Mouse (Mus musculus): Measurements from ENCODE around the gene Gm28051.

Gm28051 gene

DNA sequence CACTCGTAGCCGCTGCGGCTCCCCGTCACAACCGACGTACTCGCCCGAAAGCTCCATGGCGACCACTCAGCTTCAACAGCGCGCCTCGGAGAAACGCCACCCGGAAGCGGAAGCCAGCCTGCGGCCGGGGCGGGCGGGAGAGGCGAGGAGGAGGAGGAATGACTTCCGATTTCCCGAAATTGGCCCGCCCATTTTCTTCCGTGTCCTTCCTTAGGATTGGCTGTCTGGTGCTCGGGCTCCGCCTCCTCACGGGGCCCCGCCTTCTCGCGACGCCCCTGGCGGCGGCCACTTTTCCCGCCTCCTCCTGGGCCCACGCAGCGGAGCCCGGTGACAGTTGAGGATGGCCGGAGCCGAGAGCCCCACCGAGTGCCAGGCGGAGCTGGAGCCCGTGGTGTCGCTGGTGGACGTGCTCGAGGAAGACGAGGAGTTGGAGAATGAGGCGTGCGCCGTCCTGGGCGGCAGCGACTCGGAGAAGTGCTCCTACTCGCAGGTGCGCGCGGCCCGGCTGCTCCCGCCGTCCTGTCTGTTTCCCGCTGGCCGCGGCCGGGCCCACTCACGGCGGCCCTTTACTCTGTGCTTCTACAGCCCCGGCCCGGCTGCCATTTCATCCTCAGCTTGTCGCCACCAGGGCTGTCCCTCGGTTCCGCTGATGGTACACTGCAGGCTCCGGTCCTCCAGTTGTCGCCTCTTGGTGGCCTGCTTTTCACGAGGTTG is at the start of gene Gm28051, which contains the start of the genes Gon7 and Ubr7:
Gm28051 (minus strand) TSS at position 77 of the 714 bp plus-strand sequence.
Gon7 (minus strand) TSS at position 115 of the 714 bp plus-strand sequence.
Ubr7 (plus strand) TSS at position 279 of the 714 bp plus-strand sequence.
- peak; percentile 97 for DNase-seq

DNA sequence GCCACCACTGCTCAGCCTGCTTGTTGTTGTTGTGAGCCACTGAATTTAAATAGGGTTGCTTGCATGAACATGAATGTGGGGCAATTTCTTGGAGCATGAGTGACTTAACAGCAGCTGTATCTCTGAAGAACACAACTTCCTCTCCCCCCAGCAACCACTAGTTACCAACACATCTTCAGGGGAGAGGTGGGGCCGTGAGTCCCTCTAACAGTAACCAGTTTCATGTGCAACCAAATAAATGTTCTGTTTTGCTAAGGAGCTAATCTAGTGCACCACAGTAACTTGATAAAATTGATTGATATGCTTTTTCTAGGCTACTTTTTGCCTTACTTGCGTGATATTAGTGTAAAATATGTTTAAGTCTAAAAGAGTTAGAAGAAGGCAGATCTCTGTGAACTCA is 42.0 kb upstream of the Gm28051 start:
- DNase-seq = no peak

DNA sequence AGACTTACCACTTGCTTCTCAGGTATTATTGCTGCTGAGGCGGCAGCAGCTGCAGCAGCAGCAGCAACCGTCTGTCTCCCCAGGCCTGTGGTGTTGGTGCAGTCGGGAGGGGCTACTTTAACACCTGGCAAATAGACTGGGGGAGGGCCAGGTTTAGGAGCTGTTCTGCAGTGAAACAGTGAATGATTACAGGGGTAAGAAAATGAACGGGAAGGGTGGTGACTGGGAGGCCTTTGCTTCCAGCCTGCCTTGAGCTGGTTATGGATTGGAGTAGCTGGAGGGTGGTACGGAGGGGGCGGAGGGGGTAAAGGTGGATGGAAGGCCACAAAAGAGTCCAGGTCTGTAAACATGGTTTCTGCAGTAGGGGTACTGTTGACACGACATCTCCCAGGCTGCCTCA is 30.4 kb upstream of the Gm28051 start:
- no peak for DNase-seq

DNA sequence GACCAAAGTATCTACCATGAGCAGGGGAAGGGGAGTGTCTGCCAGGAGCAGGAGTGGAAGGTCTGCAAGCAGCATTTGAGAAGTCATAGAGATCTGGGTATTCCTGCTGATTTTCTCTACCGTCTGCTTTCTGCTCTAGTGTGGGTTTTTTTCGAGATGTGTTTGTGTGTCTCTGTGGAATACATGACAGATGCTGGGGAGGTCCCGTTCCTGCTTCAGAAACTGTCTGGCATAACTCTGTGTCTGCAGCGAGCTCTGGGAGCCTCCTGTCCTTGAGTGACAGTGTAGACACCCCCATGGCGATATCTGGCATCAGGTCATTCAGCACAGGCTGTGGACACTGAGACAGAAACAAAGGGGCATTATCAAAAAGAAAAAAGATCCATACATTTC is 28.0 kb upstream of the Gm28051 start:
- no peak for DNase-seq

DNA sequence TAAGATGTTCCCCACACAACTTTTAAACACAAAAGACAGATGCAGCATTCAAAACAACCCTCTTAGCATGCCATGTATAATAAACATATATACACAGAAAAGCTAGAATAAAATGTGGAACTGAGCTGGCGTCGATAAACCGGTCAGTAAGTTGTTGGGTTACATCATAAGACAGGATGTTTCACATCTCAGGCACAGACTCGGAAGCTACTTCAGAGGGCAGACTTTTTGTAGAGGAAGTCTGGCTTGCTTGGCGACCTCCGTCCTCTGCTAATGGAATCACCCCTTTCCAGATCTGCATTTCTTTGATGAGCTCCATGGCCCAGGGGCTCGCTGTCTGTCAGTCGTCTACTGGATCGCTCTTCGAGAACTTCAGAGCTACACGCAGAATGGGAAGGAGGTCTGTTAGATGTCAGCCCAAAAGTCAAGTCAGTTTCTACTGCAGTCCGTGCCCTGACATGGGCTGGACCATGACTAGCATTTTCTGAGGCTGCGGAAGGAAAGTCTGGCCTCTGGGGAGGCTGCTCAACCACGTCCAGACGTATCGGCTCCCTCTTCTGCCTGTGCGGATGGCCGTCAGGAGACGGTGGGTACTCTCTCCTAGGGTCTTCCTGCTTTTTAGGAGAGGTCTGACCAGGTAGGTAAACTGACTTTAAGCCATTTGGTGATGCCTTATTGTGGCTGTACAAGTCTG is 27.5 kb upstream of the Gm28051 start:
- no peak for DNase-seq

DNA sequence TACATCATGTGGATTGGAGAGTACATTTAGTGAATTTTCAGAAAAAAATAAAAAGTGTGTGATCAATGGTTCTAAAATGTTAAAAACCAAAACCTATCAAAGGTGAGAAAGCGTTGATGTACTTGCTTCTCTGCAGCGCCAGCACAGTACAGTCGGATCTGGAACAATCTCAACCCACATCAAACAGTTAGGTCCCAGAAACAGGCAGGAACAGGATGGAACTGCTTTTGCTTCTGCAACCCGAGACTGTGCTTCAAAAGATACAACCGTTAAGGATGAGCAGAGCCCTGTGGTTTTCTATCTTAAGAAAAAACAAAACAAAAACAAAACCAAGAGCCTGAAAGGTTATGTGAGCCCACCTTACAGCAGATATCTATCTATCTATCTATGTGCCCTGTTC is 25.3 kb upstream of the Gm28051 start:
- DNase-seq = no peak

DNA sequence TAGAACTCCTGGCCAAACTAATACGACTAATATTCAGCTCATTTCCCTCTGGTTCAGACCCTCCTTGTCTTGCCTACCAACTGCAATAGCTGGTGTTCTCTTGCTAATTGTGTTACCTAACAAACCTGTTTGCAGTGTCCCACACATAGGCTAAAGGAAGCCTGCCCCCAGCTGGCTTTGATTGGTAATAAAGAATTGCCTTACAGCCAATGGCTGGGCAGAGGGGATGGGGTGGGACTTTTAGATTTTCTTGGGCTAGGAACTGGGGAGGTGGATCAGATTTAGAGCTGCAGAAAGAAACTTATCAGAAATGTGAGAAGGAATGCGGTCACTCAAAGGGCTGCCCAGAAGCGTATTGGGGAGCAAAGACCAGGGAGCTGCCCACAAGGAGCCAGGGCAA is 21.9 kb upstream of the Gm28051 start:
- DNase-seq = peak in 1 of 2 experiments; percentile 28

DNA sequence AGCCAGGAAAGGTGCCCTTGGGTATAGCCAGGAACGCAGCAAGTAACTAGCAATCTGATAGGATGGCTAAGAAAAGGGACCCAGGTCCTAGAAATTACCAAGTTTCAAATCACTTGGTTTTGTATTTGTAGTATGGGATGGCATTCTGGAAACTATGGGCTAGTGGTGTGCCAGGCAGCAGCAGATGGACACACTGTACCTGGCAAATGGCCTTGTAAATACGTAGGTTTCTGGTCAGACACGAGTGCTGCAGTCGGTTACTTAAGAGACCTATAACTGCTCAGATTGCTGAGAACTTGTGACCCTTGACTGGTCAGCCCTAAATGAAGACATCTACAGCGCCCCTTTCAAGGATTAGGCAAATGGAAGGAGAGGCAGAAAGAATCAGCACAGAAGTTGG is 20.6 kb upstream of the Gm28051 start:
- DNase-seq = peak; percentile 43 to 50

DNA sequence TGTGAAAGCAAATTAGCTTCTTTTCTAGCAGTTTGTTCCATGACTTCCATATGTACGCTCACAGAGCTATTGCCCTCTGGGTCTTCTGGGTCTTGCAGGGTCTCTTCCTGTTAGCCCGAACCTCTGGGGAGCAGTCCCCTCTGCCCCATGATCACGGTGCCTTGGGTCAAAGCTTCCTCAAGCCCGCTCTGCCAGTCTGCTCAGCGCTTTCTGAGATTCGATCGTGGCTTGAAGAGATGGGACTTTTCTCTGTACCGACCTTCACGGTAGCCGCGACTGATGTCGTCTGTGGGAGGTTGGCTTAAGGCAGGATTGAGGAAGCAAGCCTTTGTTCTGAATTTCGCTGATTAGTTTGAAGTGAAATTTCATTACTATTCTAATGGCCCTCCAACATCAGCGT is 18.5 kb upstream of the Gm28051 start:
- DNase-seq = no peak

DNA sequence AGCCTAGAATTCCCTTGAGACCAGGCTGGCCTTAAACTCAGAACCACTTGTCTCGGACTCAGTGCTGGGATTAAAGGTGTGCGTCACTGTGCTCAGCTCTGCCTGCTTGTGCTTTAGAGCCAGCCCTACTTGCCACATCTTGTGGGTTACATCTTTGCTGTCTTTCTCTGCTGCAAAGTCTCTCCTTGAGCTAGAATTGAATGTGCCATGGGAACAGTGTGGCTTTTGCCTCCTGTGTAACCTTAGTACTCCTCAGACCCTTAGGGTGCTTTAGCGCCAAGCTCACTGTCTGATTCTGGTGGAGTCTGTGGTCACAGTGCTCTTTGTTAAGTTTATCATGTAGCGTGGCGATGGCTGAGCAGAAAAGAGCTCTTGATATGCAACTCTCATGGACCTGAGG is 15.1 kb upstream of the Gm28051 start:
- DNase-seq = no peak

DNA sequence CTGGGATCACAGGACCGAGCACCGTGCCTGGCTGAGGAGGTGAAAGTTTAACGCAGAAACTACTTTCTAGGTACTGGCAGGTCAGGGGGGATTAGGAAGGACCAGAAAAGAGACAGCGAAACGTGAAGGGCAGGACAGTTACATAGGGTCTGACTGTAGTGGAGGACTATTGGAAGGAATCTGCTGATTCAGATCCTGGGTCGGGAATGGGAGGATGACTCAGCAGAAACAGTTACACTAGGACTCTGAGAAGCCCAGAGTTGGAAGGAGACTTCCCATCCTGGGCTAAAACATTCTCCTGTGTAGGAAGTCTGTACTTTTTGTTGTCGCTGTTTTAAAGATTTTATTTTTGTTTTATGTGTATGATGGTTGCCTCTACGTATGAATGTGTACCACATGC is 14.0 kb upstream of the Gm28051 start:
- no peak for DNase-seq

DNA sequence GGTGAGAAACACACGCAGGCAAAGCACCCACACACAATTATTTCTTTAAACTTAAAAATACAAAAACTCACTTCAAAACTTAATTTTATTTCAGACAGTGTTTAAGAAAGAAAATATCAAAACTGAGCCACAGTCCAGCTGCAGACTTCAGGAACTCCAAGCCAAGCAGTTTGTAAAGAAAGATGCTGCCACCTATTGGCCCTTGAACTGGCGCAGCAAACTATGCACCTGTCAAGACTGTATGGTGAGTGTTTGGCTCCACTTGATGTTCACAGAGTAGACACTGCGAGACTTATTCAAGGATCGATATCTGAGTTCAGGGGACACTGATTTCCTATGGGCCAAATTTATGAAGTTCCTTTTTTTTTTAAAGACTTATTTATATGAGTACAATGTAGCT is 11.4 kb upstream of the Gm28051 start:
- no peak for DNase-seq

DNA sequence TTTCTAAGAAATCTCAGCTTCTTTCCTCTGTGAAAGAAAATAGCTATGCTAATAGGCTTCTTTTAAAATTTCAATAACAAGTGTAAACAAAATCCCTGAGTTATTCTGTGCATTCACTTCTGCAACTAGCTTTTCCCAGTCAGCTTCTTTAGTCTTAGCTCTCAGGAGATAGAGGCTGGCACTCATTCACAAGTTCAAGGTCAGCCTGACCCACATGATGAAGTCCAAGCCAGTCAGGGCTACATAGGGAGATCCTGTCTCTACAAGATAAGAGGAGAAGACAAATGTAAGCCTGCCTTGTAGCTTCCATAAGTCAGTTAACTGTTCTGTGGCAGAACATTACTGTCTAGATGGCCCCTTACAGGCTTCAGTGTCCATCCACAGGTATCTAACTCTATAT is 6.1 kb upstream of the Gm28051 start:
- DNase-seq = no peak

DNA sequence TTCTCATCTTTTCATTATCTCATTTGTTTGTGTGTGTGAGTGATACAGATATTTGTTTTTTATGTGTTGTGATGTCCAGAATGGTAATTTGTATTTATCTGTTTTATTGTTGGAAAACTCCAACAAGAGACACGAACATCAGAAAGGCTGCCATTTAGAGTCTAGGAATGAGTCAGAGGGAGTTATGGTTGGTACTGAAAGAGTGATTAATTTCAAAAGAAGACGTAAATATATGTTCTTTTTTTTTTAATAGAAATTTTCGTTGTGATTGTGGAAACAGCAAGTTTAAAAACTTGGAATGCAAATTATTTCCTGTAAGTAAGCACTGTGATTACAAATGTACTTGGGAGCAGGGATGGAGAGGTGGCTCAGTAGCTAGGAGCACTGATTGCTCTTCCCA is 4.1 kb upstream of the Gm28051 start:
- no peak for DNase-seq

DNA sequence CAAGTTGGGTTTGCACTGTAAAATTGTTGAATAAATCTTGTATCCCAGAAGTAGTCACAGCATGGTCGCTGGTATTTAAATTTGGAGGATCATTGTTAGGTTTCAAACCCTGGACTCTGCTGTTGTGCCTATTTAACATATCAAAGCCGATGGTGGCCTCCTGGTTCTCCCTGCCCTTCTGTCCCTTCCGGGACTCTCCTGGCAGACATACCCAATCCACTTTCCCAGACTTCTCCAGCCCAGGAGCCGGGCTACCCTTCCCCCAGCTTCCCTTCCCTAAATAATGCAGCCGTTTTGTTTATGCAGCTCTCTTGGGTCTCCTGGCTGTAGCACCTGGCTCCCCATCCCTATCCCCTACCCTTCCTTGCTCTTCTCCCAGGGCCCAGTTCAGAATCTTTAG is 1.4 kb upstream of the Gm28051 start:
- no peak for DNase-seq

DNA sequence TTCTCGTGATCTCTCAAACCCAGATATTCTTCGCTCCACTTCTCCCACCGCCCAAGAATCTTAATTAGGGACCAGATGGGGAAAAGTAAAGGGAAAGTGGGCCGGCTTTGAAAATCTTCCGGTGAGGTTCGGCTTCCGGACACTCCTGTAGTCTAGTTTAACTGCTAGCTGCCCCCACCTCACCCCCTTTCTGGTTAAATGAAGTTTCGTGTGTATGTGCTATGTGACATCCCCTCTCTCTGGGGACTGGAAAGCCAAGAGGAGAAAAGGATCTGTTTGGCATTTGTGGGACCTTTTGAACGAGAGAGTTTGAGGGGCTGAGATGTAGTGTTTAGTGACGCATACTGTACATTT is 815 bp upstream of the Gm28051 start, which contains the start of gene Gm20604:
Gm20604 (minus strand) TSS at position 270 of the 354 bp plus-strand sequence.
- no peak for DNase-seq

DNA sequence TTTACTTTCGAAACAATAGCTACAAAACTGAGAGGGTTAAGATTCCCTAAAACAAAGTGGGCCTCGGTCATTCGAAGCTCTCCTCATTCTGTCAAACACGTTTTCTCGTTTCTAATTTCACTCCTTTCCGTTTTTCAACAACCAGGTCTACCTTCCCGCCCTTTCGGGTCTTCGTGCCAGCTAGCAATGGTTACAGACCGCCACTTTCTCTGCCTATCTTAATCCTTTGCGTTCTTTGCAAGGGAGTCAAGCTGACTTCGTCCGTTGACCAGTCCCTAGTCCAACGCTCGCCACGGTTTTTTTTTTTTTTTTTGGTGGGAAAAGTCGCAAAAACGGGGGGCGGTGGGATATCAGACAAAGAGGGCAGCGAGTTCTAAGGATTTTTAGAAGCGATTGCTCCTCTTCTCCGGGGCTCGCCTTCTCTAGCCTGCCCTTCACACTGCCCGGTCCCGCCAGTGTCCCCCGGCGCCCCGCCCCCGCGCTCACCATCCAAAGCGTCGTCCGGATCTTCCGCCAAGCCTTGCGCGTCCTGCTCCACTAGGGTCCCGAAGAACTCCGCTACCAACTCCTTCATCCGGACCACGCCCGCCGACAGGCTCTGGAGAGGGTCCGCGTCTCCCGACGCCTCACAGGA is 393 bp downstream of the Gm28051 start:
- peak in 1 of 2 experiments; percentile 91 for DNase-seq

DNA sequence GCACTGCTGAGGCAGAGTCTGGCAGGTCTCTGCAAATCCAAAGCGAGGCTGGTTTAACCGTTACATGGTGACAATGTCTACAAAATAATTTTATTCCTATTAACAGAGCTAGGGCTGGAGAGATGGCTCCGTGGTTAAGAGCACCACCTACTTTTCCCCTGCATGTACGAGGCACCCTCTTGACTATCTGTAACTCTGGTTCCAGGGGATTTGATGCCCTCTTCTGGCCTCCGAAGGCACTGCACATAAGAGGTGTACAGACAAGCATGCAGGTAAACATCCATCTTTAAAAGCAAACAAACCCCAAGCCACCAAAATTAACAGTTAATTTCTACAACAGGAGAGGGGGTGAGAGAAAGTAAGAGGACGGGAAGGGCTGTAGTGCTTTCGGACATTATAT is 1.3 kb downstream of the Gm28051 start:
- DNase-seq = peak in 1 of 2 experiments; percentile 53

DNA sequence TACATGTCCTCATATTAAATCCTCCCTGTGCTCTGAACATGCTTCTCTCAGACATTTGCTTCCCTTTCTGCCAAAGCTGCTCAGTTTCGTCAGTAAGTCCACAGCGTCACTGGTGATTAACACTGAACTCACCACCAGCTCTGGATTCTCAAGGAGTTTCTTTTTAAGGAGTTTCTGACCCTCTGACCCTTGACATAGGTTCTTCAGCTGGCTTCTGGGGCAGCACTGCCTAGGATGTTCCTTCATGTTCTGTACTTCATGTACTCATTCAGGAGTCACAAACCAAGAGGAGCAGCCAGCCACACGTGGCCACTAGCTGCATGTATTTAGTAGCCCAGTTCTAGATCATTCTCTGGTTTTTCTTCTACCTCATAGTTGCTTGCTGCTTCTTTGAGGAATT is 9.3 kb downstream of the Gm28051 start:
- no peak for DNase-seq

DNA sequence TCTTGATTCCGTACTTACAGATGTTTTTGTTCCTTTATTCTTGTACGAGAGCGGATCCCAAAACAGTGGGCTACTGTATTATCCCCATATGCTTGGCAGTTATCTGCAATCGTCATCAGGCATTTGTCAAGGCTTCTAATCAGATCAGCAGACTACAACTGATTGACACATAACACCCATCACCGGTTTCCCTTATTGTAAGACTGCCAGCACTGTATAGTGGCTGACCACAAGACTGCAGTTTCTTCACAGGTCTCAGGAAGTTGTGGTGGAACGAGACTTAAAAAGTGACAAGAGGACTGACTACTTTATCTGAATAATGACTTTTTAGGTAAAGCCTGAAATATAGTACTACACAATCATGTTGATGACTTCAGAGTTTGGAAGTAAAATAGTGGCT is 12.7 kb downstream of the Gm28051 start:
- no peak for DNase-seq

DNA sequence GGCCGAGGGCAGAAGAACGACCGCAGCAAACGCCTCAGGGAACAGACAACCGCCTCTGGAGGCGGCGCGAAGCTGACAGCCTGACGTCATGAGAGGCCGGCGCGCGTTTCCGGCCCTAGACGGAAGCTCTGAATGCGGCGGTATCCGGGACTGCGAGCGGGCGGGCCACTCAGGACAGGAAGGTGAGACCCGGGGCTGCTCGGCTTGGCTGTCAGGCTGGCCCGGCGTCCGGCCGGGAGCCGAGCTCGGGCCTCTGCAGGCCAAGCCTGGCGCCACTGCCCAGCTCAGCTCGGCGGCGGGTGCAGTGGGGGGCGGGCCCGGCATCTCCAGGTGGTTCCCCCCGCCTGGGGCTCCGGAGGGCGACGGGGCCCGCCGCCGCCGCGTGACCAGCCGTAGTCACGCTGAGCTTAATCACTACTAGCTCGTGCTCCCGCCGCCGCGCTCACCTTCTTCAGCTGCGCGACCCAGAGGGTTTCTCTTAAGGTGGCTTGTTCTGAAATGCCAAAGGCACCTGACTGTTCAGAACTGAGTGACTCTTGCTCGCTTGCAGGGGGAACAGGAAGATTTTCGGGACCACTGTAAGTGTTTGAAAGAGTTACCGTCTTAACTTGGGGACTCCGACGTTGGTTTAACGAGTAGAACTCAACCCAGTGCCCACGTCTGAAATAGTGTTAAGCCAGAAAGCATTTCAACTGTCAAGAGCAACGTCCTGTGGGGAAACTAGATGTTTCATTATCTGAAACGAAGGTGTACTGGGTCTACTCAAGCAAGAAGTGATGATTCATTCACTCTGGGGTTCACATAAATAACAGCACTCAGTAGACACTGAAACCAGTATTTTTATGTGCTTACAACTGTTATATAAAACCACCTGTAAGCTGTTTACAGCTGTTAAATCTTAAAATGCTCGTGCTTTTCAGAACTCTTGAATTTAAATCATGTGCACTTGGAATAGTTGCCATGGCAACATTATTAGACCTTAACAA is 13.7 kb downstream of the Gm28051 start, which contains the start of the genes Moap1 and Tmem251:
Moap1 (minus strand) TSS at position 73 of the 986 bp plus-strand sequence.
Tmem251 (plus strand) TSS at position 174 of the 986 bp plus-strand sequence.
- DNase-seq = peak; percentile 93 to 94

DNA sequence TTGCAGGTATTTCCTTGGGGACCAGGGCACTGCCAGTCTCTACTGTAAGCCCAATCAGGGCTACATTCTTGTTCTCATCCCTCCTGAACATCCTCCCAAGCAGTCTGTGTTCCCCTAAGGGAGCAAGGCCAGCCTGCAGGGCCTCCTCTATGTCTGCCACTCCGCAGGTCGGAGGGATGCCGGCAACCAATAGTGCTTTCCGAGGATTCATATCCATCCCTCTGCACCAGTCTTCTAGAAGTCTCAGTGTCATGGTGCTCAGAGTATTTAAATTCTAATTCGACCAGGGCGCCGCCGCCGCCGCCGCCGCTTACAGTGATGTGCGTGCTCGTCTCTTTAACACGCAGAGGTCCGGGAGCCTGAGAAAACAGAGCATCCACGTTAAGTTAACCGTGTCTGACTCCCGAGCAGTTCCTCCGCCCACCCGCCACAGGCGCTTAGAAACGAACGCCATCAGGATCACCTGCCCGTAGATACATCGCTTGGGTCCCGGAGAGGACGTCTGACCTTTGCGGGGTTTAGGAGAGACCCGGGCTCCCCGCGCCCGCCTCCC is 14.5 kb downstream of the Gm28051 start:
- DNase-seq = peak in 1 of 2 experiments; percentile 51

All from cerebellum, postnatal 25 days (tissue).